Mouse (Mus musculus) lung, embryonic 14.5 days (tissue): ENCODE measurements around the gene Ccdc24. TPM values are rescaled to one million over a fixed set of nuclear protein-coding genes. Genes with fewer than 3 reads are reported as not detected.

ENCODE experiments used
- ATAC-seq: fragments of 200-750 bp; cut with Nextera tagmentation; 2 replicates; pipeline ENCODE4 v1.8.0; 2017; ENCODE audit warnings: mild to moderate bottlenecking, moderate TSS enrichment, moderate library complexity; ENCODE audit not compliant: insufficient read depth
- DNase-seq: peaks from one replicate; pipeline ENCODE4 v3.0.0-alpha.2; 2015
- H3K27ac ChIP-seq: fragments of 300-500 bp; sonication (generic); 2 replicates; pipeline ENCODE4 v1.5.1; 2014; ENCODE audit warnings: low read depth, mild to moderate bottlenecking, moderate library complexity
- H3K27me3 ChIP-seq: fragments of 300-500 bp; sonication (generic); 2 replicates; pipeline ENCODE4 v1.6.1; 2014; ENCODE audit warnings: low read length, control low read depth; ENCODE audit not compliant: insufficient read depth
- H3K36me3 ChIP-seq: fragments of 300-500 bp; sonication (generic); 2 replicates; pipeline ENCODE4 v1.6.1; 2014; ENCODE audit warnings: control low read depth; ENCODE audit not compliant: insufficient read depth
- H3K4me1 ChIP-seq: fragments of 300-500 bp; sonication (generic); 2 replicates; pipeline ENCODE4 v1.6.1; 2014; ENCODE audit warnings: antibody characterized with exemption, control low read depth; ENCODE audit not compliant: insufficient read depth
- H3K4me2 ChIP-seq: fragments of 300-500 bp; sonication (generic); 2 replicates; pipeline ENCODE4 v1.6.1; 2014; ENCODE audit warnings: mild to moderate bottlenecking
- H3K4me3 ChIP-seq: fragments of 300-500 bp; sonication (generic); 2 replicates; pipeline ENCODE4 v1.5.1; 2014; ENCODE audit warnings: low read depth, low read length
- H3K9ac ChIP-seq: fragments of 300-500 bp; sonication (generic); 2 replicates; pipeline ENCODE4 v1.6.1; 2014
- H3K9me3 ChIP-seq: fragments of 300-500 bp; sonication (generic); 2 replicates; pipeline ENCODE4 v1.6.1; 2016; ENCODE audit warnings: low read depth, low read length, control low read depth
- CTCF ChIP-seq: IDR thresholded peaks from 2 replicates; pipeline ENCODE4 v1.5.1; 2016; ENCODE audit warnings: antibody characterized with exemption, low read depth
- WGBS: fragments of 180-500 bp; shearing (Covaris S2); extraction: QIAGEN DNeasy Blood & Tissue Kit; methylation state at CpG from one replicate; pipeline ENCODE4 v1.1.7; 2014; 5-methylcytosine and 5-hydroxymethylcytosine counted together
- polyA plus RNA-seq: library from polyadenylated mRNA; unstranded; fragments of >200 nt; fragmentation: Nextera tagmentation; extraction: Ambion mirVana; gene quantifications from 2 replicates; pipeline ENCODE4 v1.2.1, GENCODE M21; 2014

Ccdc24 gene
- polyA plus RNA-seq, 1 experiment from 2014 or later = 1.0 TPM

DNA sequence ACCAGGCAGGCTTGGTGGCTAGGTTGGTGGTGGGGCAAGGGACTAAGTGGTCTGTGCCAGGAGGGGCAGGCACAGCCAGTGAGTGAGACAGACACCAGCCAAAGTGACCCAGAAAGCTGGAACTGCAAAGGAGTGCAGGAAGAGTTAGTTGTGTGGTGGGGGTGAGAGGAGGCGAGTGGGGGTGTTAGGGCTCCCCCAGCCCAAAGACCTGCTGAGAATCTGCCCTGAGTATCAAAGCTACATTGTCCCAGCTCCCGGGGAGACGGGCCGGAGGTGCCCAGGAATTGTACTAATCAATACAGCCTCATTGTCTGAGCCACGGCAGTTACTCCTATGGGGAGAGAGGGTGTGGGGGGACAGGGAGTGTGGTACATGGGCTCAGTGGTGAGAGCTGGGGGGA, 22.9 kb downstream of the Ccdc24 start:
- Histone ChIP-seq H3K9ac (no peak overlapping the region), H3K4me1 (no peaks in the 10 kb centered on the region), H3K4me3 (no peak overlapping the region), H3K27me3 (no peaks in the 10 kb centered on the region), H3K36me3 (0 out of 2 replicates have a peak, but pooled peaks cover 2% of the 10 kb centered on the region), H3K9me3 (no peaks in the 10 kb centered on the region), H3K4me2 (no peak overlapping the region), H3K27ac (no peak overlapping the region)
- TF ChIP-seq CTCF = no peak
- 68% methylated on average over 5 of the region's 5 CpGs for WGBS
- no peak for DNase-seq
- ATAC-seq = no peak

DNA sequence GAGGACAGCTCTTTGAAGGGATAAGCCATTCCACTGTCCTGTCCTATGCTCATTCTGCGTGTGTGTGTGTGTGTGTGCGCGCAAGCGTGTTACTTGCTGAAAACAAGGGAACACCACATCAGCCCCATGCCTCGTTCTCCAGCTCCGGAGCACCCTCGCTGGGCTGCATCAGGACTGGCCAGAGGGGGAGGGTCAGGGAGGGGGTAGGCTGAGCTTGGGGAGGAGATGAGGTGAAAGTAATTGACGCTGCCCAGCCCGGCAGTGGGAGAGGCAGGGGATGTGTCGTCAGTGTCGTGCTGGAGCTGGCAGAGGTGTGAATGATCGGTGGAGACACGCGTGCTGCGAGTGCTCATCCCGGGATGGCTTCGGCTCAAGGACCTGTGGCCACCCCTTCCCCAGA, 23.3 kb downstream of the Ccdc24 start:
- Histone ChIP-seq H3K4me2 (no peak overlapping the region), H3K9me3 (no peaks in the 10 kb centered on the region), H3K27me3 (no peaks in the 10 kb centered on the region), H3K9ac (no peak overlapping the region), H3K36me3 (0 out of 2 replicates have a peak, but pooled peaks cover 2% of the 10 kb centered on the region), H3K4me3 (no peak overlapping the region), H3K27ac (no peak overlapping the region), H3K4me1 (no peaks in the 10 kb centered on the region)
- 58% methylated on average over 17 of the region's 17 CpGs for WGBS
- TF ChIP-seq CTCF = no peak
- no peak for ATAC-seq
- DNase-seq = no peak

DNA sequence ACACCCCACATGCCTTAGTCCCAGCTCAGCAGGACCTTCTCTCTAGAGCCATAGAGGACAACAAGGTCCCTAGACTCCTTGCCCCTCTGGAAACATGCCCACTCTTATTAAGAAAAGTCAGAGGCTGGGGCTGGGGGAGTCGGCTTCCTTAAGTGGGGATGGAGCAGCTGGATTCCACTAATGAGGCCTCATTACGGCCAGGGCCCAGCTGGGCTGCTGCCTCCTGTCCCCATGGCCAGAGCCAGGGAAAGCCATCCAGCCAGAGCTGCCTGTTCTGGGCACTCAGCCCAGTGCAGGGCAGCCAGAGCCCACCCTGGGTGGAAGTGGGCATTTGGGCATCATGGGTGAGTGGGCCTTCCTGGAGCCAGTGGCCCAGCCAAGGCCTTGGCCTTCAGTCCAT, 25.3 kb downstream of the Ccdc24 start:
- 35% methylated on average over 2 of the region's 2 CpGs for WGBS
- H3K27ac ChIP-seq = no peak overlapping the region
- no peak overlapping the region for H3K9ac ChIP-seq
- H3K4me1 ChIP-seq = no peaks in the 10 kb centered on the region
- ATAC-seq = peak; percentile 38; the same call in 1 of the 2 replicates
- 0 out of 2 replicates have a peak, but pooled peaks cover 2% of the 10 kb centered on the region for H3K36me3 ChIP-seq
- DNase-seq = peak; percentile 55
- no peaks in the 10 kb centered on the region for H3K9me3 ChIP-seq
- no peaks in the 10 kb centered on the region for H3K27me3 ChIP-seq
- H3K4me2 ChIP-seq = no peak overlapping the region
- H3K4me3 ChIP-seq = no peak overlapping the region
- TF ChIP-seq CTCF = no peak

DNA sequence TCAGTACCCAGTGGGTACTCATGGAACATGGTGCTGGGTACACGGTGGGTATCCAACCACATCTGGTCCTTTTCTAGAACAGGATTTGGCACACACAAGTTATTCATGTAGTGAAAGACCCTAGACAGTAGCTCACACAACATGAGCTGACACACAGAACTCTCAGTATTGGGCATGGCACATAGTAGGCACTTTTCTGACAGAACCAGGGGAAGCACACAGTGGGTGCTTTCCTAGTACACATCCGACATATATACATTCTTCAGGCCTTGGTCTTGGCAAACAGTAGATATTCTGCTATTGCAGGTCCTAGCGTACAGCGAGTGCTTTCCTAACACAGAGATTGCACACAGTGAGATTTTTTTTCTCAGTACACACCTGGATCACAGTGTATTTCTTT, 26.1 kb downstream of the Ccdc24 start:
- TF ChIP-seq CTCF = no peak
- H3K36me3 ChIP-seq = 0 out of 2 replicates have a peak, but pooled peaks cover 2% of the 10 kb centered on the region
- no peak overlapping the region for H3K9ac ChIP-seq
- WGBS = 95% methylated on average over 4 of the region's 4 CpGs
- no peaks in the 10 kb centered on the region for H3K27me3 ChIP-seq
- ATAC-seq (no peak), DNase-seq (no peak)
- H3K9me3 ChIP-seq = no peaks in the 10 kb centered on the region
- H3K4me1 ChIP-seq = no peaks in the 10 kb centered on the region
- no peak overlapping the region for H3K4me3 ChIP-seq
- no peak overlapping the region for H3K27ac ChIP-seq
- no peak overlapping the region for H3K4me2 ChIP-seq

DNA sequence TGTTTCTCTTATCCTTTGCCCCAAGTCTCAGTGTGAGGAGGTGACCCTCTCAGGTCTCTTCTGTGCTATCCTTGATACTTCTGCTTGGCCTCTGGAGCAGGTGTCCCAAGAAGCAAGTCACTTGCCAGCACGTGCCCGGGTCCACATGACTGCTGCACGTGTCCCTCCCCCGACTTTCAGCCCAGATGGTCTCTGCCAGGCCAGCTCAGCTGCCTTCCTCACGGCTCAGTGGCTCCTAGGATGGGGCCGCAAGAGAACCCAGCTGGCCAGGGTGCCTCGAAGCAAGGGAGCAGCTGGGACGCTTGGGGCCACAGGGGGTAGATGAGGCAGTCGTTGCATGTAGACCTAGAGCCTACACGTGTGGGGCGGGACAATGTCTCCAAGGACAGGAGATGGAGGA, 27.0 kb downstream of the Ccdc24 start:
- WGBS = 81% methylated on average over 11 of the region's 11 CpGs
- H3K4me3 ChIP-seq = no peak overlapping the region
- no peak for ATAC-seq
- 0 out of 2 replicates have a peak, but pooled peaks cover 2% of the 10 kb centered on the region for H3K36me3 ChIP-seq
- H3K4me1 ChIP-seq = no peaks in the 10 kb centered on the region
- H3K4me2 ChIP-seq = no peak overlapping the region
- DNase-seq = no peak
- H3K27ac ChIP-seq = no peak overlapping the region
- no peaks in the 10 kb centered on the region for H3K27me3 ChIP-seq
- no peak for TF ChIP-seq CTCF
- H3K9me3 ChIP-seq = no peaks in the 10 kb centered on the region
- H3K9ac ChIP-seq = no peak overlapping the region

DNA sequence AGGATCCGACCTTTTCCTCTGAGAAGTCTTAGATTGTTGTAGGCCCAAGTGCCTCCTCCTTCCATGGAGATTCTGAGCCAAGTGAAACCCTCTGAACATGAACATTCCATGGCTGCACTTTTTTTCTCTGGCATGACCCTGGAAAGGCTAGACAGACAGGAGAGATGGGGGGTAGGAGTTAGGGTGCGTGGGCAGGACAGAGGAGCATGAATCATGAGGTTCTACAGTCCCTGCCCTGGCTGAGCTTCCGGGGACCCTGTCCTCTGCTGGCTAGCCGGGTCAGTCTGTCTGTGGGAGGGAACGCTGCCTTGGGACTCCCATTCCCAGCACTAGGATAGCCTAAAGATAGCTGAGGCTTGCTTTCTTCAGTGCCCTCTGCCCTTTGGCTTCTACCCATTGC, 27.9 kb downstream of the Ccdc24 start:
- 84% methylated on average over 5 of the region's 5 CpGs for WGBS
- H3K9me3 ChIP-seq = no peaks in the 10 kb centered on the region
- H3K36me3 ChIP-seq = 0 out of 2 replicates have a peak, but pooled peaks cover 2% of the 10 kb centered on the region
- H3K27me3 ChIP-seq = no peaks in the 10 kb centered on the region
- no peak overlapping the region for H3K4me2 ChIP-seq
- no peak for DNase-seq
- H3K27ac ChIP-seq = no peak overlapping the region
- H3K9ac ChIP-seq = no peak overlapping the region
- no peaks in the 10 kb centered on the region for H3K4me1 ChIP-seq
- TF ChIP-seq CTCF = no peak
- H3K4me3 ChIP-seq = no peak overlapping the region
- ATAC-seq = no peak

DNA sequence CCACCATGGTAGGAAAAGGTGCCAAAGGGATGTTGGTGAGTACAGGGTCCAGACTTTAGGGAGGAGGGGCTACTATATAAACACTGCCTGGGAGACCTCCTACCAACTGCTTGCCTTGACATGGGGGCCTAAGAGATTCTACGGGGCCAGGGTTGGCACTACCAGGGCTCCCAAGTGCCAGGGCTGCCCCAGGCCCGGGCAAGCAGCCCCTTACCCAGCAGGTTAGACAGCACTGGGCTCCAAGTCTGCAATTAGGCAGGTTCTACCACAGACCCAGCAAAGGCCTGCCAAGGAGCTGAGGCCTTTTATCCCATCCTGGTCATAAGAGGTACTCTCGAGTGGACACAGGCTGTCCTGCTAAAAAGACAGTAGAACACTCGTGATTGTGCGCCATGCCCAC, 29.3 kb downstream of the Ccdc24 start:
- Histone ChIP-seq H3K4me3 (no peak overlapping the region), H3K27me3 (no peaks in the 10 kb centered on the region), H3K9me3 (no peaks in the 10 kb centered on the region), H3K4me2 (no peak overlapping the region), H3K27ac (no peak overlapping the region), H3K36me3 (no peaks in the 10 kb centered on the region), H3K9ac (no peak overlapping the region), H3K4me1 (no peaks in the 10 kb centered on the region)
- TF ChIP-seq CTCF = no peak
- 86% methylated on average over 5 of the region's 5 CpGs for WGBS
- no peak for ATAC-seq
- no peak for DNase-seq

DNA sequence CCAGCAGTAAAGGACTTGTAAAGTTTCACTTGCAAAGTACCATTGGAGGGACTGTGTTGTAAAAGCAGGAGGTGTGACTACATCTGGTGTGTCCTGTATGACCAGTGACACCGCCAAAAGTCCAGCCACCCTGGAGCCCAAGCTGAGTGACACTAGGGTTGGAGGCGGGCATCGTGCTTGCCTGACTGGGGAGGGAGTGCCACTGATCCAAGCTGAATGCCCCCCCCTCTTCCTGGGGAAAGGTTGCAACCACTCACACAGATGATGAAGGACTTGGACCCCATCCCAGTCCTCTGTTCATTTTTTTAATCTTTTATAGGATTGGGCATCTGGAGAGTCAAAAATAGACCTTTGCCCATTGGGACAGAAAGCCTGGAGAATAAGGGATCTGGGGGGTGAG, 30.8 kb downstream of the Ccdc24 start:
- no peak overlapping the region for H3K9ac ChIP-seq
- no peak overlapping the region for H3K4me3 ChIP-seq
- no peaks in the 10 kb centered on the region for H3K4me1 ChIP-seq
- WGBS = 76% methylated on average over 3 of the region's 3 CpGs
- H3K36me3 ChIP-seq = no peaks in the 10 kb centered on the region
- ATAC-seq (no peak), DNase-seq (no peak)
- TF ChIP-seq CTCF = no peak
- no peaks in the 10 kb centered on the region for H3K9me3 ChIP-seq
- H3K27ac ChIP-seq = no peak overlapping the region
- no peak overlapping the region for H3K4me2 ChIP-seq
- H3K27me3 ChIP-seq = no peaks in the 10 kb centered on the region
